Mouse (Mus musculus): Measurements from ENCODE around the gene Akap13.

Akap13 gene

GRCm38 (mm10) chr7:75460290-75460689 is 5.0 kb downstream of the Akap13 start:
- DNase-seq (ENCODE audit: low read depth) = no peak

DNA sequence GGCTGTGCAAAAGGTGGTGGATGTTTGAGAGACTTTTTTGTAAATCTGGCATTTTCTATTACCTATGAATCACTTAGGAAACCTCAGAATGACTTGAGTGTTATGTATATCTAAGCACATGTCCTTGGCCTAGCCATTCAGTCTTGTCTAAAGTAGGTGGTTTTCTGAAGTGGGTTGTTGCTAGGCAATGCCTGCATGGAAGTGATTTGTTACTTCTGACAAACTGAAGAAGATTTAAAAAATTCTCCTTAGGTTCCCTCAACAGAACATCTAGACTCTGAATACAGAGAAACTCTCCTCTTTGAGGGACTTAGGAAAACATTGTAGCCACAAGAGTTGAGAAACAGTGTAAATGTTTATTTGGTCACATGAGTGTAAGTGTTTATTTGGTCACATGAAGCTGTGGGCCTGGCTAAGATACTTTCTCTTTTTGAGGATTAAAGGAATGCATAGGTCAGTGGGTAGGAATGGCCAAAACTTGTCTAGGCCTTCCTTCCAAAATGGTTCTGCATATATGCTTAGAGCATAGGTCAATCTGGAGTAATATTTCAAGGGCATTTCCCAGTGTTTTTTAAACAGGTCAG is 8.3 kb downstream of the Akap13 start:
- peak; percentile 25 for DNase-seq (ENCODE audit: low read depth)

DNA sequence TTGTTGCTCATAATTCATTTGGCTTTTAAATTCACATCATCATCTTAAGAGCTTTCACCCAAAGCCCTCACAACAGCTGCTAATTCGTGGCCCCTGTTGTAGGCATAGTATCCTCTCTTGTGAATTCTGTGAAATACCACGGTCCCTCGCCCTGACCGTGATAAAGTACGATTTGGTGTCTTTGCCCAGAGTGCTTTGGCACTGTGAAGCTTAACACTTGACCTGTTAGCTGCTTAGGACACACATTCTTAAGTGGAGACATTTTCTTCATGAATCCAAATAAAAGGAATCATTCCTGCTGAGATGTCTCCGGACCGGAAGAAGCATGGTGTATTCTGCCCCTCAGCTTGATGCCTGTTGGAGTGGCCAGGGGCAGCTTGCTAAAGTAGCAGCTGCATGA is 12.5 kb downstream of the Akap13 start:
- DNase-seq (ENCODE audit: low read depth) = no peak

DNA sequence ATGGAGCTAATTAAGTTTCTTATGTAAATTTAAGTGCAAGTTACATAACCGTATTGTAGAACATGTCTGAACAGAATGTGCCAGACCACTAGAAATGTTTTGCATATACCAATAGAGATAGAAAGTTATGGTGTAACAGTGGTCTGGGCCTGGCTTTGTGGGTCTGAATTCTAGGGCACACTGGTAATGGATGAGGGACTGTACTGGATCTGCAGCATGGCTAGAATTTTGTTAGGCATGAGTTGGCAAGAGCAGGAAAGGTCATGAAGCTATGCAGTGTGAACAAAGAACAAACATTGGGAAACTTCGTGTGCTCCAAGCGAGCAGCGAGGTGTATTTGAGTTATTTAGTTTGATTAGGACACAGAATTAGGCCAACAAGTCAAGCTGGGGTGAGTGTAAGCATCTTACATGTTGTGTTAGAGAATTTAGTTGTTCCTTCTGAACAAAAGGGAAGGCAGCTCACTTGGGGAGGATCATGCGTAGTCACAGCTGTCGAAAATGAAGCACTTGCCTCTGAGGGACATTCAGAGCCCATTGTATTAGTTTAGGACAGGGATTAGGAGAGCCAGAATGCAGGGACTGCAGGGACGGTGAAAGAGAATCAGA is 15.1 kb downstream of the Akap13 start:
- DNase-seq (ENCODE audit: low read depth) = no peak

DNA sequence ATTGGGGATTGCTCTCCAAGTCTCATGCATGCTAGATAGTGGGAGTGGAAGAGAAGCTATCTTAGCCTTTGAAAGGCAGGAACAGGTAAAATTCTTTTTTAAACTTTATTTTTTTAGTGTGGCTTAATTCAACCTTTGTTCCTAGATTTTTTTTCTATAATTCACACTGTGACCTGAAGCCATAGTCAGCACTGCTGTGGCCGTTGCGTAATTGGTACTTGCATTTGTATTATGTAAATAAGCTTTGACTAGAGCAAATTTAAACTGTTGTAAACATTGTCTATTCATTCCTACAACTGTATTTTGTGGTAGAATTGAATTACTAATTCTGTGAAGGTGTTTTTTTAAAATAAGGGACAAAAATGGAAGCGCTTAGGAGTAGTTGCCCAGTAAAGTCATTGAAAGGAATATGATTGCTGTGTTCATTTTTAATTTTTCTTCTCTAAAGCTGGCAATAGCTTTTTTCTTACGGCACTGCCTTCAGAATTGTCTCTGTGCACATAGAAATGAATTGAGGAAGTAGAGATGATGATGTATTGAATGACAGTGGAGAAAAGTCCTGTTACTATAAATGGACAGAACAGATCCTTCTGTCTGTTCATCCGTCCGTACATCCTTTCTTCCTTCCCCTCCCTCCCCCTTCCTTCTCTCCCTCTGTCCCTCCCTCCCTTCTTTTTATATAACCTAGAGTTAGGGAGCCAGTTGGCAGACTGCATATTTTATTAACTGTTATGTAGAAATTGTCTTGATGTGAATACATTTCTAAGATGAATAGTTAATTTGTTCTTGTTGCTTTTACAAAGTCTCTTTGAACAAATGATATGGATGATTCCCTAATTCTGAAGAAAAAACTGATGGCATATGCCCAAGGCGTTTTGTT is 17.2 kb downstream of the Akap13 start:
- no peak for DNase-seq (ENCODE audit: low read depth)

GRCm38 (mm10) chr7:75473294-75473693 is 18.0 kb downstream of the Akap13 start:
- DNase-seq (ENCODE audit: low read depth) = no peak

DNA sequence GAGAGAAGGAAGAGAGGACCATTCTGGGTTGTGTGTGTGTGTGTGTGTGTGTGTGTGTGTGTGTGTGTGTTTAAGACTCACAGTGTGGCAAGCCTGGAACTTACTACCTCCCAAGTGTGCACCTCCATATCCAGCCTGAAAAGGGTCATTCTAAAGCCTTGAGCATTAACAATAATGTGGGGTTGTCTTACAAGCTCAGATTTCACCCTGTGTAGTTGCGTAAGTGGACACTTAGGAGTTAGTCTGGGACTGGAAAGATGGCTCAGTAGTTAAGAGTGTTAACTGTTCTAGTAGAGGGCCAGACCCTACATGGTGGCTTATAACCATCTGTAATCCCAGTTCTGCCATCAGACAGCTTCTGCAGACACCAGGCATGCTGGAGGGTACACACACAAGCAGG is 18.7 kb downstream of the Akap13 start:
- DNase-seq (ENCODE audit: low read depth) = no peak

GRCm38 (mm10) chr7:75474564-75475150 is 19.3 kb downstream of the Akap13 start:
- DNase-seq (ENCODE audit: low read depth) = no peak

GRCm38 (mm10) chr7:75478060-75478459 is 22.7 kb downstream of the Akap13 start:
- no peak for DNase-seq (ENCODE audit: low read depth)

GRCm38 (mm10) chr7:75480721-75481426 is 25.5 kb downstream of the Akap13 start:
- no peak for DNase-seq (ENCODE audit: low read depth)

DNA sequence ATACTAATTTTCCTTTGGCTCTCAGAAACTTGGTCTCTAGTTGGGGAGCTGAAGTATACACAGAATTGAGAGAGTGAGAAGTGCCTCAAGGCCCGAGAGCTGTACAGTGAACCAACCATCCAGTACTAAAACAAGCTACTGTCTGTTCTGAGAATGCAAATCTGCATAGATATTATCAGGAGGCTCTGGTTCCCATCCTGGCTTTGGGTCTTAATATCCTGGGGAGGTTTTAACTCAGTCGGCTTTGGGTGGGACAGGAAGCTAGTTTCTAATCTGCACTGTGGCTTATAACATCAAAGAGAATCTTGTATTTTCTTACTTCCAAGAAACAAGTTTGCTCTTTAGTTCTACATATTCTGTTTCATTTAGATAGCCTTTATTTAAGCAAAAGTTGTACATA is 30.7 kb downstream of the Akap13 start:
- DNase-seq (ENCODE audit: low read depth) = no peak

GRCm38 (mm10) chr7:75495941-75496441 is 40.7 kb downstream of the Akap13 start:
- DNase-seq (ENCODE audit: low read depth) = no peak

- DNase-seq (ENCODE audit: low read depth) = no peak
These were observed 43.3 kb downstream of the Akap13 start for GRCm38 (mm10) chr7:75498627-75499026.

- no peak for DNase-seq (ENCODE audit: low read depth)
These were observed 43.9 kb downstream of the Akap13 start for GRCm38 (mm10) chr7:75499271-75499670.

GRCm38 (mm10) chr7:75500164-75500563 is 44.8 kb downstream of the Akap13 start:
- no peak for DNase-seq (ENCODE audit: low read depth)

DNA sequence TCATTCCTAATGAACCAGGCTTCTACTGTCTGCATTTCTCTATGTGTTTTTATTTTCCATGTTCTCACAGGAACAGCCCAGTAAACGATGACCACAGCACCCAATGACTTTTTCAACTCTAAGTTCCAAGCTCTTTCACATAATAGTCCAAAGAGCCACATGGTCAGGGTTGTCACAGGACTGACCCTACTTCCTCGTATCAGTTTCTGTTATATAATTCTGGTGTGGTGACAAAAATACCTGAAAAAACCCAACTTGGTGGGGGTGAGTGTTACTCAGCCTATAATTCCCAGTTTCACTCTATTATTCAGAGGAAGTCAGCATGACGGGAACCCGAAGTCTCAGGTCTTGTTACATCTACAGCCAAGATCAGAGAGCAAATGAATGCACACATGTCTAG is 45.5 kb downstream of the Akap13 start:
- DNase-seq (ENCODE audit: low read depth) = no peak

DNA sequence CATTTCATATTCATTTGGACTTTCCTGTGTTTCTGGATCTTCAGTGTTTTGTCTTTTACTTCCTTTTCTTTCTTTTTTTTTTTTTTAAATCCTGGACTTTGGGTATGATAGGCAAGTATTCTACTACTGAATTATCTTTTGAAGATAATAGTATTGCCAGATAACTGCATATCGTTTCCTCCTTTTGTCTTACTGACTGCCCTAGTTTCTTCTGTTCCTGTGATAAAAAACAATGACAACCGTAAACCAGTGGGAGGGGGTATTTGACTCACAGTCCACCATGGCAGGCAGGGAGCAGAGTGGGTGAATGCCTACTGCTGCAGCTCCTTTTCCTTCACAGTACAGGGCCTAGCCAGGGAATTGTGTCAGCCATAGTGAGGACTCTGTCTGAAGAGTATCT is 49.2 kb downstream of the Akap13 start:
- no peak for DNase-seq (ENCODE audit: low read depth)

GRCm38 (mm10) chr7:75506628-75507027 is 51.3 kb downstream of the Akap13 start:
- DNase-seq (ENCODE audit: low read depth) = no peak

- no peak for DNase-seq (ENCODE audit: low read depth)
These were observed 53.9 kb downstream of the Akap13 start for GRCm38 (mm10) chr7:75509085-75509873.

DNA sequence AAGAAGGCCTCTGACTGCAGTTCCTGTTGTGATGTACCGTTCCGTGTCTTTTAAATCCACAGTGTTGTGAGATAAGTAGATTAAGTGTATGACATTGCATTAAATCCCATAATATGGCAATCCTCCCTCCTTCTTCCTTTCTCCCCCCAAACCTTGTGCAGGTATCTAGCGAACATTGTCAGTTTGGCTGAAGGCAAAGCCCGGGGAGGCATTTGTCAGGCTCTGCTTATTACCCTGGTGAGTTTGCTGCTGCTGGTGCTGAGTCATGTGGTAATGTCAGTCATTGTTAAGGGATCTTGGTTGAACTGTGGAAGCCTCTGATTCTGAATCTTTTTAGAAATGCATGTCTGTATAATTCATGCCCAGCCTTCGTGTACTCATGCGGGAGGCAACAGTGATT is 60.1 kb downstream of the Akap13 start:
- peak; percentile 22 for DNase-seq (ENCODE audit: low read depth)

Data from NIH3T3 (cell line).